Mouse (Mus musculus) neural tube, embryonic 15.5 days (tissue): ENCODE measurements around the gene Elmo3. TPM values are rescaled to one million over a fixed set of nuclear protein-coding genes. Genes with fewer than 3 reads are reported as not detected.
"Not testable (repeated sequence)": the region's sequence is repeated elsewhere in the genome, so short reads cannot be mapped to it uniquely, and the experiment has no call there.

Experiments used
- ATAC-seq: fragments of 200-750 bp; cut with Nextera tagmentation; 2 replicates; pipeline ENCODE4 v1.8.0; 2017; ENCODE audit warnings: mild to moderate bottlenecking, moderate TSS enrichment, moderate library complexity; ENCODE audit not compliant: low FRiP score
- H3K27ac ChIP-seq: fragments of 300-500 bp; sonication (generic); replicated peaks from 2 replicates; pipeline ENCODE4 v1.5.1; 2015; ENCODE audit warnings: mild to moderate bottlenecking, inconsistent platforms
- H3K27me3 ChIP-seq: fragments of 300-500 bp; sonication (generic); replicated peaks from 2 replicates; pipeline ENCODE4 v1.6.1; 2015; ENCODE audit warnings: inconsistent platforms
- H3K36me3 ChIP-seq: fragments of 300-500 bp; sonication (generic); 2 replicates; pipeline ENCODE4 v1.6.1; 2015; ENCODE audit warnings: inconsistent platforms
- H3K4me1 ChIP-seq: fragments of 300-500 bp; sonication (generic); 2 replicates; pipeline ENCODE4 v1.6.1; 2015; ENCODE audit warnings: inconsistent platforms
- H3K4me2 ChIP-seq: fragments of 300-500 bp; sonication (generic); 2 replicates; pipeline ENCODE4 v1.6.1; 2015; ENCODE audit warnings: inconsistent platforms, mild to moderate bottlenecking, moderate library complexity
- H3K4me3 ChIP-seq: fragments of 300-500 bp; sonication (generic); replicated peaks from 2 replicates; pipeline ENCODE4 v1.5.1; 2015; ENCODE audit warnings: mild to moderate bottlenecking, inconsistent platforms
- H3K9ac ChIP-seq: fragments of 300-500 bp; sonication (generic); replicated peaks from 2 replicates; pipeline ENCODE4 v1.6.1; 2015; ENCODE audit warnings: mild to moderate bottlenecking, inconsistent platforms
- H3K9me3 ChIP-seq: fragments of 300-500 bp; sonication (generic); replicated peaks from 2 replicates; pipeline ENCODE4 v1.6.1; 2016; ENCODE audit warnings: inconsistent platforms
- WGBS: fragments of 180-500 bp; shearing (Covaris S2); methylation state at CpG from one replicate; pipeline ENCODE4 v1.1.7; 2015; ENCODE audit warnings: mixed read lengths; 5-methylcytosine and 5-hydroxymethylcytosine counted together
- polyA plus RNA-seq: library from polyadenylated mRNA; unstranded; fragments of >200 nt; fragmentation: Nextera tagmentation; extraction: Ambion mirVana; gene quantifications from 2 replicates; pipeline ENCODE4 v1.2.1, GENCODE M21; 2015

Elmo3 gene
- polyA plus RNA-seq, 1 experiment from 2014 or later: 1.1 TPM

GRCm38 (mm10) chr8:105281821-105282220 lies 23.6 kb upstream of the Elmo3 start:
- Histone ChIP-seq H3K36me3 (peaks cover 47% of the 10 kb centered on the region), H3K9ac (no peak overlapping the region), H3K27ac (no peak overlapping the region), H3K27me3 (peaks cover 38% of the 10 kb centered on the region), H3K9me3 (no peaks in the 10 kb centered on the region), H3K4me2 (no peak overlapping the region), H3K4me1 (peaks cover 44% of the 10 kb centered on the region), H3K4me3 (no peak overlapping the region)
- WGBS: 90% methylated on average over 12 of the region's 12 CpGs
- no peak for ATAC-seq

GRCm38 (mm10) chr8:105282239-105282638 lies 23.2 kb upstream of the Elmo3 start:
- Histone ChIP-seq H3K27me3 (peaks cover 34% of the 10 kb centered on the region), H3K9ac (no peak overlapping the region), H3K9me3 (no peaks in the 10 kb centered on the region), H3K4me3 (no peak overlapping the region), H3K4me2 (no peak overlapping the region), H3K27ac (no peak overlapping the region), H3K4me1 (peaks cover 44% of the 10 kb centered on the region), H3K36me3 (peaks cover 47% of the 10 kb centered on the region)
- 91% methylated on average over 4 of the region's 4 CpGs for WGBS
- ATAC-seq: no peak

- peaks cover 52% of the 10 kb centered on the region for H3K4me1 ChIP-seq
- no peaks in the 10 kb centered on the region for H3K9me3 ChIP-seq
- no peak overlapping the region for H3K9ac ChIP-seq
- H3K36me3 ChIP-seq: peaks cover 47% of the 10 kb centered on the region
- H3K27ac ChIP-seq: no peak overlapping the region
- 28% methylated on average over 23 of the region's 23 CpGs for WGBS
- no peak overlapping the region for H3K4me3 ChIP-seq
- peaks cover 25% of the 10 kb centered on the region for H3K27me3 ChIP-seq
- no peak overlapping the region for H3K4me2 ChIP-seq
- ATAC-seq: no peak
These were observed 22.3 kb upstream of the Elmo3 start for GRCm38 (mm10) chr8:105283074-105283473.

- no peak for ATAC-seq
- Histone ChIP-seq H3K9me3 (no peaks in the 10 kb centered on the region), H3K27me3 (peaks cover 2% of the 10 kb centered on the region), H3K4me3 (no peak overlapping the region), H3K4me2 (peak overlapping the region; percentile 77; the same call in 1 of the 2 replicates), H3K4me1 (peaks cover 59% of the 10 kb centered on the region), H3K27ac (no peak overlapping the region), H3K9ac (no peak overlapping the region), H3K36me3 (peaks cover 39% of the 10 kb centered on the region)
- WGBS: 34% methylated on average over 12 of the region's 12 CpGs
These were observed 19.9 kb upstream of the Elmo3 start for GRCm38 (mm10) chr8:105285514-105285913.

GRCm38 (mm10) chr8:105286907-105287306 lies 18.5 kb upstream of the Elmo3 start:
- Histone ChIP-seq H3K27me3 (no peaks in the 10 kb centered on the region; the same call in 1 of the 2 replicates), H3K27ac (no peak overlapping the region), H3K9me3 (no peaks in the 10 kb centered on the region), H3K4me2 (peak overlapping the region; percentile 77), H3K36me3 (peaks cover 30% of the 10 kb centered on the region), H3K9ac (no peak overlapping the region), H3K4me3 (peak overlapping the region; percentile 8; the same call in 1 of the 2 replicates), H3K4me1 (peaks cover 64% of the 10 kb centered on the region)
- WGBS: 92% methylated on average over 4 of the region's 4 CpGs
- ATAC-seq: no peak

- no peak for ATAC-seq
- no peaks in the 10 kb centered on the region for H3K9me3 ChIP-seq
- H3K27ac ChIP-seq: peak overlapping the region; percentile 94
- peak overlapping the region; percentile 77 for H3K4me2 ChIP-seq
- no peaks in the 10 kb centered on the region for H3K27me3 ChIP-seq
- 78% methylated on average over 5 of the region's 5 CpGs for WGBS
- peak overlapping the region; percentile 61 for H3K9ac ChIP-seq
- peak overlapping the region; percentile 58 for H3K4me3 ChIP-seq
- peaks cover 16% of the 10 kb centered on the region for H3K36me3 ChIP-seq
- peaks cover 62% of the 10 kb centered on the region for H3K4me1 ChIP-seq
These were observed 17.2 kb upstream of the Elmo3 start for GRCm38 (mm10) chr8:105288231-105288630.

GRCm38 (mm10) chr8:105288958-105289732 lies 16.3 kb upstream of the Elmo3 start:
- no peaks in the 10 kb centered on the region for H3K9me3 ChIP-seq
- peak overlapping the region; percentile 58 for H3K4me3 ChIP-seq
- H3K4me2 ChIP-seq: peak overlapping the region; percentile 77
- peaks cover 57% of the 10 kb centered on the region for H3K4me1 ChIP-seq
- WGBS: under 1% methylated on average over 53 of the region's 53 CpGs
- H3K27ac ChIP-seq: peak overlapping the region; percentile 94
- no peaks in the 10 kb centered on the region for H3K27me3 ChIP-seq
- H3K36me3 ChIP-seq: peaks cover 10% of the 10 kb centered on the region; the same call in 1 of the 2 replicates
- H3K9ac ChIP-seq: peak overlapping the region; percentile 61
- ATAC-seq: peak; percentile 94

- peak; percentile 23 for ATAC-seq
- peak within 1 kb of the TSS; percentile 58 for H3K4me3 ChIP-seq
- H3K9ac ChIP-seq: peak within 1 kb of the TSS; percentile 61
- peak within 1 kb of the TSS; percentile 77 for H3K4me2 ChIP-seq
- no peaks in the 10 kb centered on the region for H3K9me3 ChIP-seq
- H3K27ac ChIP-seq: peak within 1 kb of the TSS; percentile 94
- peaks cover 56% of the 10 kb centered on the region for H3K4me1 ChIP-seq
- WGBS: under 1% methylated on average over 34 of the region's 43 CpGs
- H3K27me3 ChIP-seq: no peaks in the 10 kb centered on the region
- H3K36me3 ChIP-seq: peaks cover 9% of the 10 kb centered on the region; the same call in 1 of the 2 replicates
These were observed 15.5 kb upstream of the Elmo3 start, which contains the start of gene 4931428F04Rik for GRCm38 (mm10) chr8:105289805-105290460. Gene 4931428F04Rik (minus strand): TSS chr8:105289864.

- peak overlapping the region; percentile 77 for H3K4me2 ChIP-seq
- peaks cover 48% of the 10 kb centered on the region for H3K4me1 ChIP-seq
- H3K27ac ChIP-seq: no peak overlapping the region
- ATAC-seq: no peak
- H3K27me3 ChIP-seq: no peaks in the 10 kb centered on the region; the same call in 1 of the 2 replicates
- 0 out of 2 replicates have a peak, but pooled peaks cover 3% of the 10 kb centered on the region for H3K36me3 ChIP-seq
- H3K4me3 ChIP-seq: peak overlapping the region; percentile 58
- peak overlapping the region; percentile 61 for H3K9ac ChIP-seq
- H3K9me3 ChIP-seq: no peaks in the 10 kb centered on the region
- 8% methylated on average over 31 of the region's 31 CpGs for WGBS
These were observed 14.7 kb upstream of the Elmo3 start for GRCm38 (mm10) chr8:105290554-105291314.

- Histone ChIP-seq H3K4me1 (peaks cover 41% of the 10 kb centered on the region), H3K4me2 (0 out of 2 replicates have a peak overlapping the region, but pooled peaks have one; percentile 77)
- H3K9ac ChIP-seq, H3K36me3 ChIP-seq, ATAC-seq, H3K4me3 ChIP-seq, H3K27ac ChIP-seq, H3K9me3 ChIP-seq, H3K27me3 ChIP-seq: not testable (repeated sequence)
- WGBS: 90% methylated on average over 8 of the region's 8 CpGs
These were observed 14.0 kb upstream of the Elmo3 start for GRCm38 (mm10) chr8:105291364-105291763.

GRCm38 (mm10) chr8:105291802-105292201 lies 13.6 kb upstream of the Elmo3 start:
- H3K4me2 ChIP-seq, H3K9ac ChIP-seq, H3K27ac ChIP-seq, H3K27me3 ChIP-seq, ATAC-seq, H3K36me3 ChIP-seq, H3K4me3 ChIP-seq, H3K9me3 ChIP-seq: not testable (repeated sequence)
- 70% methylated on average over 3 of the region's 3 CpGs for WGBS
- peaks cover 38% of the 10 kb centered on the region for H3K4me1 ChIP-seq
